Mouse (Mus musculus): ENCODE results near the gene Gm17949.

- TF ChIP-seq CTCF (IDR thresholded peaks at IDR 0.05; ENCODE audit: extremely low read depth, insufficient read length, insufficient replicate concordance, low read depth, low read length) (no peak), POLR2A (IDR thresholded peaks at IDR 0.05; ENCODE audit: low read depth, low read length) (no peak)
These were observed 25.6 kb upstream of the Gm17949 start for GRCm38 (mm10) chr17:56985656-56986055.
